Mouse (Mus musculus) lung, postnatal 36 days (tissue): ENCODE measurements around the gene Ddc.

Experiments
- DNase-seq: peaks from one replicate; pipeline ENCODE4 v3.0.0; 2022; ENCODE audit warnings: mixed read lengths

The Ddc gene

DNA sequence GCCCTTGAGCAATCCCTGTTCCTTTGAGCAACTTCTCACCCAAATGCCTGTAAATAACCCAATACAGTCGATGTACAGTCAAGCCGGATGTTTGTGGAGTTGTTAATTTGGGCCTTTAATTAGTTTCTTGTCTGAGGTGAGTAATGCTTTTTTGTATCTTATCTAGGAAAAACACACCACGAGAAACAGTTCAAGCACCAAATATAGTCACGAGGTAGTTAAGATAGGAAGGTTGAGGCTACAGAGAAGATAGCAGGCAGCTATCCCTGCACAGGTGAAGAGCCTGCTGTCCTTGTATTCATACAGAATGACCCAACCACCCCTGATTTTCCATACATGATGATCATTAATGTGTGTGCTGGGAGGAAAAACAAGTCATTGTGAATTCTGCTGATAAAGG lies 56.4 kb downstream of the Ddc start:
- no peak for DNase-seq

DNA sequence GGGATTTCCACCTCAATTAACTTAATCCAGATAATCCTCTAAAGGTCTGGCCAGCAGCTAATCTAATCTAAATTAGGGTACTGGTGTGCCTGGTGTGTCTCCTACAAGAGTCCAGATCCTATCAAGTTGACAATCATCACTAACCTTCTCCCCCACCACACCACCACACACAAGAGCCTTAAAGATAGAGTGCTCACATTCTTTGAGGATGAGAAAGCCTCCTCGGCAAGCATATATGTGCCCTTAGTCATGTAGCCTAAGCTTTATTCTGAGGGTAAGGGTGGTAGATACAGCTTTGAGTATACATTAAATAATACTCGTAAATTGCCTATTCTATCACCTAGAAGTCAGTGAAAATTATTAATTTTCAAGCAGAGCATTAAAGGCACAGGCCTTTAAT lies 57.2 kb downstream of the Ddc start:
- no peak for DNase-seq

DNA sequence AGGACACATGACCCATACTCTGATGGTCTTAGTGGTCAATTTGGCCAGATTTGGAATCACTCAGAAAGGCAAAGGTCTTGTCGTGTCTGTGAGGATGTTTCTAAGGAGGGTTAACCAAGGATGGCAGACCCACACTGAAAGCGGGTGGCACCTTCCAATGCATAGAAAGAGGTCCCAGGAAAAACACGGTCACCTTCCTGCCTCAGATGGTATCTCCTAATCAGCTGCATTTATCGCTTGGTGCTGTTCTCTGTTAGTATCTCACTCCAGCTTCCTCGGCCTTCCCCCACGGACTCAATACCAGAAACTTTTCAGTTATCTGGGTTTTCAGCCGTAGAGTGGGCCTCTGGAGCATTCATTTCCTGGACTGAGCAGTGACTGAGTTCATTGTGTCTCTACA lies 58.1 kb downstream of the Ddc start:
- DNase-seq: no peak

DNA sequence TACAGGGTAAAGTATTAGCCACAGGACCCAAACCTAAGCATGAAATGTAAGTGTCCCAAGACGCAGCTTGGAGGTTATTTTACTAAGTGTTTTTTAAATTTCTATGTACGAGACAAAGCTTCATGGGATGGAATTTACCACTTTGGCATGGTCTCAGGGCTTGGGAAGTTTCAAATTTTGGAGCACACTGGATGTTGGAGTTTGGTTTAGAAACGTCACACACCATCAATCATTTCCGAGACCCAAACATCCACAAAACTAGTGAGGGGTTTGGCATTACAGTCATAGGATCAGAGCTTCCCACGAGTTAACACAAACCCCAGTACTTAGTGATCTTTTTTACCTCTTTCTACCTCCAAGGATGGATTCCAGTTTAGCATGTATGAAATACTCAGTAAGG lies 60.6 kb downstream of the Ddc start:
- no peak for DNase-seq

DNA sequence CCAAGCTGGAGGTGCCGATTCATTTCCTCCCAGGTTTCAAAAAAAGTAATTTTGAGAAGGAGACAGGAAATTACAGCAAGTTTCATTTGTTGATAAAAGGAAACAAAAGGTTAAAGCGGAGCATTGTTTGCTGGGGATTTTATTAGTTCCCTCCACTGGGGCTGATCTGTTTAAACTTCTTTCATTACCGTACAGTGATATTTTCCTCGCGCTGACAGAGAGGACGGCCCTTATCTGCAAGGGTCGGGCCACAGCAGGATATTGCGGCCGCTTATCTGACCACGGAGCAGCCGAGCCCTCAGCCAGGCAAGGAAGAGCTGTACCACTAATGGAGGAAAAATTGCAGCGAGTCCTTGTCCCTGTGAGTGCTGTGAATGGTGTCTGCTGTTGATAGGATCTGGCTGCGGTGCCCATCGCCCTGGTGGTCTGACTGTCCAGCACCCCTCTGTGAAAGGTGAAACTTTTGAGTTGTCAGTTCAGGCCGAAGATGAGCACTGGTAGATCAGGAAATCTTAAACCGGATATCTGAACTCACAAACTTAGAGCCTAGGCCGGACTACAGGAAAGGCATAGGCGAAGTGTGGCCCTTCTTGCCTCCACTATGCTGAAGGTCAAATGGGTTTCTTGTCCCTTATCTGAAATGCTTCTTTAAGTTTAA lies 61.1 kb downstream of the Ddc start:
- DNase-seq: peak; percentile 46

DNA sequence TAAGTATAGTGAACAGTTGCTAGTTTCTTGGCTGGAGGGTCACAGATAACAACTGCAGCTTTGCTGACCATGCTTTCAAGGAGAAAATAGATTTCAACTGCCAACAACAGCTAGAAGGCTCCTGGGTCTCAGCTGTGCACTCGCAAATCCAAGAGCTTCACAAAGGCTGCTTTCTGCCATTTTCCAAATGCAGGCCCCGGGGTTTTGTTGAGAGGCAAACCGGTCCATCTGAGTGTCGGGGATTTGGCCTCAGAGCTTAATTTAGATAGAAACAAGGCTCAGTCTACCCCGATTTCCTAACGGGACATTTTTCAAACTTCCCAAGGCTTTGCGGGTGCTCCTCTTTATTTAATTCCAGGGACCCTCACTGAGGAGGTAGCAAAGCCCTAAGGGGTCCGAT lies 61.7 kb downstream of the Ddc start:
- no peak for DNase-seq

DNA sequence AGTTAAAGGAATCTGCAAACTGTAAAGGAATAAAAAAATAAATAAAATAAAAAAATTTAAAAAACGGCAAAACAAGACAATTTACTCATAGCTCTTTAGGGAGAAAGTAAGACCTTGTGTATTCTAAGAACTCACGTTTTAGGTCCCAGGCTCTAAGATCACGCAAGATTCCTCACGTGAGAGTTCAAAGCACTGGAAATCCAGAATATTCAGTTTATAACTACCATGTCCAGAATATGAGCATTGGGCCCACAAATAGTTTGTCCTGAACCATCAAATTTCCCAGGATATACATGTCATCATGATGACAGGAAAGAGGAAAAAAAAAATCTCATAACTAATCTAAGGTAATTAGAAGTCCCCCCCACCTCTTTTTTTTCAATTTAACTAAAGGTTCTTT lies 62.2 kb downstream of the Ddc start:
- no peak for DNase-seq

DNA sequence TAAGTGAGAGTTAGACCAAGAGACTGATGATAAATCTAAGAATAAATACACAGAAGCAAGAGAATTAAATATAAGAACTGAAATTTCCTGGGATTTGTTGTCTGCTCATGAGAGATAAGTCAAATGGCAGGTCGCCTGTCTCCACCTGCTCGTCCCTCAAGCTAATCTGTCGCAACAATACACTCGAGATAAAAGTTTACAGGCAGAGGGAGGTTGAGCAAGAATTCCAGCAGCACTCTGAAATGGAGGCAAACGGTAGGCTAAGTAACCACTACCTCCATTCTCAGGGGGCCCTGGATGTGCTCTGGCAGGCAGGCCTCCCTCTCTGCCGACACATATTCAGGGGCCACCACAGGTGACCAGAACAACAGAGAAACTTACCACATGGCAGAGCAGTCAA lies 62.6 kb downstream of the Ddc start:
- no peak for DNase-seq

DNA sequence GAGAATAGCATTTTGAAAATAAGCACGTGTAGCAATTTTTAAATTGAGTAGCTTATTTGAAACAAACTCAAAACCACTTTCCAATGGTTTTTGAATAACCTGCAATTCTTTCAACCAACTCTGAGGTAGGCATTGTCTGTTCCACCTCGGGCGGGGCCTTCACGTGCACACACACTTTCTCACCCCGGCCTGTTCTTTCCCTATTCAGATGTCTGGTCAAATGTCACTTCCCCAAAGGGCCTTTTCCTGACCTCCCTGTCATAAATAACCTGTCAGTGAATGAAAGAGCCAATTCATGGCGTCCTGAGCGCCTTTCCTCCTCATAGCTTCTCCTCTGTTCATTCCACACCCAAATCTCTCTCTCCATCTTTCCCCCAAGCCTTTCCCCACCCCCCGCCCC lies 64.8 kb downstream of the Ddc start:
- DNase-seq: no peak

DNA sequence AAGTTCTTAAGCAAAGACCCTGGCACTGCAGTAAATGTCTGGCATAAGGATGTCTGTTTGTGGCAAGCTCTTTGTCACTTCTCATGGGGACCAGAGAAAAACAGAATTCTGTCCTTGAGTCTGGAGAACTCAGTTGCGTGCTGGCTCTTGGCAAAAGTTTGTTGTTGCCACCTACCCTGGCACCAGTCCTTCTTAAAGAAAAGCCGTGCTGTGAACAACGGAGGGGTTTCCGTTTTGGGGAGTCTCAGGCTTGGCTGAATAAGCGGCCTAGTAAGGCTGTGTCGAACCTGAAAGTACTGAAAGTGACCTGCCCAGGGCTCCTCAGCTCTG lies 65.2 kb downstream of the Ddc start:
- no peak for DNase-seq

DNA sequence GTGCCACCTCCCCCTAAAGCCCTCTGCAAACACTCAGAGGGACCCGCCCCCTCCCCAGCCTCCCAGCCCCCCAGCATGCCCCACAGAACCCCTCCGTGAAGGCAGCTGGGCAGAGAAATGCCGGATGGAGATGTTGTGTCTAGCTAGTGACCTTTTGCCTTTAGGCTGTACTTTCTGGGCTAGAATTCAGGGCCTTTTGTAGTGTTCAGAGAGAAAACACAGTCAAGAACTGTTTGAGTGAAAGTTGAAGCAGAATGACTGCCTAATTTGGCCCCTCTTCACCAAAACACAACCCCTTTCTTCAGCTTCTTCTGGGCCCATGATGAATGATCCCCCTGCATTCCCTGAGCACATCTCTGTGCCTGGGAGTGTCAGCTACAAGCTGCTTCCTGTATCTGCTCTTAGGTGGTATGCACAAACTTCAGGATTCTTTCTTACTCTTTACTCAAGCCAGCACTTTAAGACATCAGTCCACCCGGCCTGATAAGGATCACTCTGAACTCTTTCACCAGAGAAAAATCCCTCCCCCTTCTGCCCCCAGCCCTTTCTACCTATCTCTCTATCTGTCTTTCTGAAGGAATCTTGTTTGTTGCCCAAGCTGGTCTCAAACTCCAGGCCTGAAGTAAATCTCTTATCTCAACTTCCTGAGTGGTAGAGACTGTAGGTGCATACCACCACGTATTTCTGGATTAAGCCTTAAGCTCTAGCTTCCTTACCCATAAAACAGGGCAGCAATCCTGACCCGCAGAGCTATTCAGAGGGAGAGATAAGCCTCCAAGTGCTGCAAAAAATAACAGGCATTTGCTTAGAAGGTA lies 65.8 kb downstream of the Ddc start:
- DNase-seq: peak; percentile 42

DNA sequence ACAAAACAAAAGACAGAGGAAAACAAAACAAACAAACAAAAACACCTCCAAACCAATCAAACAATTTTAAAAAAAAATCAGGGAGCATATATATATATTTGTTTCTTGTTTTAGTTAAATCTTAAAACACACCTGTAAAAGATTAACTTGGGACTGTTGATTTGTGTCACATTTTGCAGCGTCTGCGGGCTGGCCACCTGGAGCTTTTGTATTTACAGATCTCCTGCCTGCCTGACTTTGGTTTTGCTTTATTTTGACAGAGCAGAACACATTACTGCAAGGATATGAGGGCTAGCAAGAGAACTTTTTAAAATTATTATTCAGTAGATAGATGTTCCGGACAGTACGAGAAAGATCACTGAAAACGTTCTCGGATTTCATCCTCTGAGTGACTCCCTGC lies 66.4 kb downstream of the Ddc start:
- DNase-seq: no peak

DNA sequence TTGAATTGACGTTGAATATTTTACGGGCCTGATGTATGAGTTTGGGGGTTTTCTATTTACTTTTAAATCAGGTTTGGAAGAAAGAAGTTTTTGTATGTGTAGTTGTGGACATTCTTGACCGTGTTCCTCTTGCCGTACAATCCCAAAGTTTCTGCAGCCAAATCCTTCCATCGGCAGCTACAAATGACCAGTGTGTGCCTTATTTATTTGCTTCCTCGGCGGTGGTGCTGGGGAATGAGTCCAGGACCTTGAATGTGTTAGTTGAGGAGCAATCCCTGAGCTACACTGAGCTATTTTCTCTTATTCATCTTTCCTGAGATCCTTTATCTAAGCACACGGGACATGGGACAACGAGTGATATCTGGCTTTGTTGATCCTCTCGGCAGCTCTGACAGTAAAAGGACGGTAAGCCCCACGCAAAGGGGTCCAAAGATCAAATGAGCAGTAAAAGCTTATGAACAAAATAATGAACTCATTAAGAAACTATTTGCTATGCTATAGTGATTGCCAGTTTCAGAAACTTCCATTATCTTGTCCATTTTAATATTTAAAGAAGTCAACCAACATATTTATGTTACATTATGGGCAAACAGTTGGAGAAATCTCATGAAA lies 67.0 kb downstream of the Ddc start:
- no peak for DNase-seq

DNA sequence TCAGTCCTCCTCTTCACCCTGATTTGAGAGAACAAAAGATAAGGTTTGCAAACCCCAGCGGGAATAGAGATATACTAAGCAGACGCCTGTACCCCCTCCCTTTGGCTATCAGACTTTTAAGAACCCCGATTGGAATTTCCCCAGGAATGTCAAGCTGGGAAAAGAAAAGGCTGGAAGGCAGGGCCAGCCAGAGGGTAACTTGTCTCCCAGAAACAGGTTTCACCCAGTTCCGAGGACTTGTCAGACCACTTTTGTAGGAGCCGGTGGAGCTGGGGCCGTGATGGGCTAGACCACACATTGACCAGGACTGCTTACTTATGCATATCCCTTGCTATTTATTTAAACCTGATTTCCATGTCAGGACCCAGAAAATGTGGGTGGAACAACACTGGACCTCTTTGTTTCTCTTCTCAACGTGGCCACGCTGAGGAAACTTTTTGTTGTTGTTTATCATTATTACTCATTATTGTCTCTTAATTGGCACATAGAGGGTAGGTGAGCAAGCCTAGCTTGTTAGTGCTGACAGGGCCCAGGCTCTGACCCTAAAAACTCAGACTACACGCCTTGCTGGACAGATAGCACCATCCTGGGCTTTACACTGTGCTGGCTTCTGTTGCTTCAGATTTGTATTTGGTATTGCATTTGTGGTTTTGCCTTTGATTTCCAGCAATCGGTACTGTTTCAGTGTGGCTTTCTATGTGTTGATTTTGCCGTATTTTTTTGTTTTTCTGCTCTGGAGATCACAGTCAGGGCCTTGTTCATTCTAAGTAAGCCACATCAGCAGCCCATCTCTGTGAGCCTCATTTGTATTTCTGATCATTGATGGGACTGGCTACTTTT lies 68.6 kb downstream of the Ddc start:
- peak; percentile 55 for DNase-seq

DNA sequence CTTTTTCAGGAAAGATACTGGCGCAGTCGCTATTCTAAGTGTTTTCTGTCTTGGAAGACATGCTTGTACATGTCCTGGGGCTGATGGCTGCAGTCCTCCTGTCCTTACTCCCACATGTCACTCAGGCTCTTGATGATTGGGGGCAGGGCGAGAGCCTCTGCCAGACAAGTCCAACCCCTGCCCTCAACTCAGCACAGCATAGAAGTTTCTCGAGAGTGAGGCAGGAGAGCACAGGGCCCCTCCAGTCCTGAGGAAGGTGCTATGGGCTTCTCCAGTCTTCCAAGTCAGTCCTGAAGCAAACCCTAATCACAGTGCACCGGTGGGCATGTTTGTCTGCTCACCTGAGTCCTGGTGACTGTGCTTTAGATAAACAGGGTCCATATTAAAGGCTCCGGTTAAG lies 69.2 kb downstream of the Ddc start:
- DNase-seq: no peak

DNA sequence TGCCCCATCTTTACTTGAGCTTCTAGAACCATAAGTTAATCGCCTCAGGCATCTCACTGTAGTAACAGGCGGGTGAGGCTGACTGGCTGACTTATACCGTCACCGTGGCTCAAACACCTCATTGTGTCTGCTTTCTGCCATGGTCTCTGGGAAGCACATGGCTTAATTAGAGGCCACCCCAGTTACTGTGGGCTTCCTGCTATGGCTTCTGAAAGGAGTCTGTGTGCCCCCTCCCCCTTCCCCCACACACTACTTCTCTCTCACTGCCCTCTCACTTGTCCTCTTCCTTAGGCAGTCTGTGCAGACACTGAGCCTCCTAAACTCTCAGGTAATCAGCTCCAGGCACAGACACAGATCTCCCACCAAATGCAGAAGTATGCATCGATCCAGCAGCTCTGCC lies 69.7 kb downstream of the Ddc start:
- no peak for DNase-seq

DNA sequence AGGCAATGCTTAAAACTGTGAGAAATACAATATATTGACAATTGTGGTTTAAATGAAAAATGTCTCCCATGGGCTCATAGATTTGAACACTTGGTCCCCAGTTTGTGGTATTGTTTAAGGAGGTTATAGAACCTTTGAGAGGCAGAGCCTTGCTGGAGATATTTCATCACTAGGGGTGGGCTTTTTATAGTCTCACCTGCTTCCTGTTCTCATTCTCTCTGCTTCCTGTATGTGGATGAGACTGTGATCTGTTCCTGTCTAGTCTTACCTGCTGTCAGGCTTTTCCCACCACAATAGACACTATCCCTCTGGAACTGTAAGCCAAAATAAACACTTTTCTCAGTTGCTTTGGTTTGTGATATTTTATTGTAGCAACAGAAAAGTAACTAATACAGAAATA lies 71.5 kb downstream of the Ddc start:
- DNase-seq: no peak

DNA sequence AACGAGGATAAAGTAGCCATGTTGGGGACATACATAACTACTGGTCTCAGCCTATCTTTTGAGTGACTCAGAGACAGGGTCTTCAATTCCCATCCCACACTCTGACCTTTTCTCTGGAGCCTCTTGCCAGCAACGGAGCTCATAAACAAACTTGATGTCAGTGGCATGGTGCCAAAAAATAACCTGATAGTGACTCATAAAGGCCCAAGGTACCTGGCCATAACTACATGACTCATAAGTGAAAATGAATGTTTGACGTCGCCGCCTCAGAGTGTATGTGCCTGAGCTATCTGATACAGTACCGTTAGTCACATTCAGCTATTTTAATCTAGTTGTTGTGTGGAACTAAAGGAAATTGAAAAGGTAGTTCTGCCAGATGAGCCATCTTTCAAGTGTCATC lies 72.3 kb downstream of the Ddc start:
- DNase-seq: peak; percentile 26

DNA sequence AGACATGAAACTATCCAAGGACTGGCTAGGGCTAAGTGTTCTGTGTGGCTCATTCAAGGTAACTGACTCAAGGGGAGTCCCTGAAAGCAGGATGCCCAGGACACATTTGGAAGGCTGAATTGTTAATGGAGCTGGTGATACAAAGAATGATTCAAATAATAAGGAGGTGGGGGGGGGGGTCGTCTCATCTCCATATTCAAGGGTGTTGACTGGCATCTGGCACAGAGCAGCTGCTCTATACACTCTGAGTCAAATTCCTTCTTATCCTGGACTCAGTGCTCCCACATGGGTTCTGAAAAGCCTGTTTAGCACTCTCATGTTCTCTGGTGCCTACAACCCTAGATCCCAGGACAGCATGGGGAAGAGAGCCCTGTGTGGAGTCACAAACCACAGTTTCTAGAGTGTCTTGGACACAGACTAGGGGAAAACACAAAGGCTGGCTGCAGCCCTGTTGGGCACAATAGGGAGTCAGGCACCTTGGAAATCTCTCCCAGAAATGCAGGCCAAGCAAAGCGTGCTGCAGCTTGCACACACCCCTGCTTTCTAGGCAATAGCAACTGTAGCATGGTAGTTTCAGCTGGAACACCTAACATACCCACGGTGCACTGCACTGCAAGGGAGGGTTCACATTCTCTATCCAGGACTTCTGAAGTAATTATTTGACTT lies 72.8 kb downstream of the Ddc start:
- DNase-seq: no peak

DNA sequence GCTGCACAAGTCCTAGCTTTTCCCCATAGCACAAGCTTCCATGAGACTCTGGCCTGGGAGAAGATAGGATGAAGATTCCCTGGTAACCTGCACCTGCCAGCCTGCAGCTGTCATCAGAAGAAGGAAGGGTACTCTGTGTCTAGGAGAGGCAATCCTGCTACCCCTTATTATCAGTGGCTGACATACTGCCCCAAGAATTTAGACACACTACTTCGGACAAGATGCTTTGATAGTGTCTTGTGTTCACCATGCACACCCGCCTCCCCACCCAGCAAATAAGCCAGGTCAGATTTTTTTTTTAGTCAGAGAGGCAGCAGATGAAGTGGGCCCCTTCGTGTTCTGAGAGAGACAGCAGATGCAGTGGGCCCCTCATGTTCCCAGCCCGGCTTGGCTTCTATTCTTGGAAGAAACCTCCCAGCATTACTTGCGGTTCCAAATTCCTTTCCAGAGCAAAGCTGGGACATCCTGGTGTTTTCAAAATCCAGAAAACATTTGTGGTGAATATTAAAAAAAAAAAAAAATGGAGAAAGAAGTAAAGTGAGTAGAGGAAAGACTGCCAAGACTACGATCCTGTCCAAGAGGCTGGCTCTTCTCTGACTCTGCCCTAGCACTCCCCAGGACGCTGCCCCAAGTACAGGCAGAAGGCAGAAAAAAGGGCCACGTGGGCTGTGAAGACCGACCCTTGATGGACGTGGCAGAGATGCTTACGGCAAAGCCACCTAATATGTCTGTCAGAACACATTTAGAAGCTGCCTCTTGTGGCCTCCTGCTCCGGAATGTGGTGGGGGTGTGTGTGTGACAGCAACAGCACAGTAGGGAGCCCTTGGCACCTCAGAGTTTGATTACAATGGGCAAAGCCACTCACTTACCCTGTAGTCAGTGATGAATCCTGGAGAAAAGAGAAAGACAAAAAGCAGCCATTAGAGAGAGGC lies 73.7 kb downstream of the Ddc start:
- DNase-seq: peak; percentile 32

DNA sequence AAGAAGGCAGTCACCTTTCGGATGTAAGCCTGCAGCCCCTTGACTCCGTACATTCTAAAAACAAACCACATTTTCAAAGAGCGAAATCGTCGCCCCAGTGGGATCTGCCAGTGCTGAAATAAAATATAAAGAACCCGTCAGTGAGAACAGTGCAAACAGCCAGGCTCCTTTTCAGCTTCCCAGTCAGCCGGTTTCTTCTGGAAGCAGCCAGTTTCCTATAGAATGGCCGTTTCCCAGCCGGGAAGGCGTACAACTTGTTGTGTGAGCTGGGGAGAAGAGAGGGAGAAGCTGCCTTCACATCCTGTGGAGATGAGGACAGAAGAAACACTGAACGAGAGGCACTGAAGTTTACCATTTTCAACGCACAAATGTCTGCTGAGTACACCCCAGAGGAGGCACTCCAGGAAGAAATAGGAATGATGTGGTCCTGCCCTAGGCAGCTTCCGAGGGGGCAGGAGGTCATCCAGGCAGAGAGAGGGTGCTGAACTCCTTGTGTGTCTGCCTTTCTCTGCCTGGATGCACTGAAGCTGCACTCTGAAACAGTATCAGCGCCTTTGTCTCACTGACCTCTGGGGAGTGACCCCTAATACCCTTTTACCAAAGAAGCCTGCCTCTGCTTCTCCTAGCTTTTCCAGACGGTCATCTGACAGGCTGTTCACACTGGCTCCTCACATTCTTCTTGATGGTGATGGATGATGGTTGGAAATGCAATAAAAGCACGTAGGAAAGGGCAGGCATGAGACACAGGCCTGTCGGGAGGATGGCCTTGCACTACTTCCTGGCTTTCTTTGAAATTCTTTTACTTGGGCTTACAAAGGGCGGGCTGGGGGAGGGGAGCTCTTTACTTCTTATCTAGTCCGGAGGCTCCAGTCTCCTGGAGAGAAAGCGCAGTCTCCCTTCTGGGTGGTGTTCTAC lies 75.5 kb downstream of the Ddc start:
- DNase-seq: no peak
